Mouse (Mus musculus): ENCODE measurements at regions not wholly inside any gene's neighbourhood (a gene's known extent, or its start where the extent isn't known, plus 50 kb on each side); places are given as distances from the start of the nearest gene placed in this dataset.
A peak's percentile ranks its signal among the peaks of the same experiment; 100 is the strongest.

DNA sequence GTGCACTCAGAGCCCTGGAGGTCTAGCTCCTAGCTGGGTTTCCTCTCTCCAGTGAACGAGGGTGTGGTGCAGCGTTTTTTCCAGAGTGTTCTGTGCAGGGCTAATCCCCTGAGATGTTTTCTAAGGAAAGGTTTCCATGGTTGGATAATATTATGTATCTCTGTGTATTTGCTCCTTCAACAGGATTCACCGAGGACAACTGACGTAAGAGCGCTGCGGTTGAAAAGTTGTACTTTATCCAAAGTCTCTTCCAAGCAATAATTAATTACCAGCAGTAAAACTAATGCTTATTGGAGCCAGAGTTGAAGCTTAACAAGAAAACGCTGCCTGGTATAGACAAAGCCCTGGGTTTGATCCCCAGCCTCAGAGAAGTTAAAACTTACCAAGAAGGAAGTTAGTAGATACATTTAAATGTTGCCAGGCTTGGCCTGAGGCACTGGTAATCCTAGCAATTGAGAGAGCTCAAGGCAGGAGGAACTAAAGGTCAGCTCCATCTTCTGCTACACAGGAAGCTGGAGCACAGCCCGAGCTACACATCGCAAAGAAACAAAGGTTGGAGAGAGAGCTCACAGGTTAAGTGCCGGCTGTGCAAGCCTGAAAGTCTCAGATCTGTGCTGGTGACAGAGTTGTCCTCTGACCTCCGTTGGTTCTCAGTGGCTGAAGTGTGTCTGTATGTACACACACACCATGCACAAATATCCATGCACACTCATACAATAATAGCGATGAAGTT is 51.2 kb upstream of the Rap1b start:
- no peak for DNase-seq (ENCODE audit: low spot score in 2 of 2)

DNA sequence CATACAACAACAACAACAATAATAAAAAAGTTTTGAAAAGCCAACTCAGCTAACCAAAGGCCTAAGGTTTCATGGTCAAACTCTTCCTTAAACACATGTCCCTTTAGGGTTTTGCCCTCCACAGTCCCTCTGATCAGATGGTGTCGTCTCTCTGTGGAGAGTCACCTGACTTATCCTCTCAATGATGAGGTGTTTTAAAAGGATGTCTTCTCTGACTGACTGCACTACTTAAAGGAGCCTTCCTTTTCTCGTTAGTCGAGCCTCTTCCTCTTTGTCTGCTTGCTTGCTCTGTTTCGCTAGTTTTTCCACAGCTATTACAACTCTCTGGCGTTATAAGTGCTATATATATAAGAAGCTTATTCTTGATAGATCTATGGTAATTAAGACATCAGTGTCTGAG is 51.9 kb upstream of the Rap1b start:
- no peak for DNase-seq (ENCODE audit: low spot score in 2 of 2)

DNA sequence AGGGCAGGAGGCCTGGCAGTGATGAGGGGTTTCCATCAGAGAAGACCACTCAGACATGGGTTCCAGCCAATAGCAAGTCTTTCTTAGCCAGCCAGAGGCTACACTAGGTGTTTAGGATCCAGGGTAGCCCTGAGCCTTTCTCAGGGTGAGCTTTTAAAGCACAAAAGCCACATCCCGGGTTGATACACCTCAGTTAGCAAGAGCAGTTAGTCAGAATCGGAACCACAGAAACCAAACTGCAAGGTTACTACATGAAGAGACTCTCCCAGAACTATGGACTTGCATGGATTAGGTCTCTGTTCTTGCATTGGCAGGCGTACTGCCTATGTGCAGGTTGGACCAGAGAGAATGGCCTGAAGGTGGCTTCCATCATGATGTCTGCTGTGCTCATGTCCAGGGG is 52.6 kb upstream of the Rap1b start:
- DNase-seq (ENCODE audit: low spot score in 2 of 2), result no peak

DNA sequence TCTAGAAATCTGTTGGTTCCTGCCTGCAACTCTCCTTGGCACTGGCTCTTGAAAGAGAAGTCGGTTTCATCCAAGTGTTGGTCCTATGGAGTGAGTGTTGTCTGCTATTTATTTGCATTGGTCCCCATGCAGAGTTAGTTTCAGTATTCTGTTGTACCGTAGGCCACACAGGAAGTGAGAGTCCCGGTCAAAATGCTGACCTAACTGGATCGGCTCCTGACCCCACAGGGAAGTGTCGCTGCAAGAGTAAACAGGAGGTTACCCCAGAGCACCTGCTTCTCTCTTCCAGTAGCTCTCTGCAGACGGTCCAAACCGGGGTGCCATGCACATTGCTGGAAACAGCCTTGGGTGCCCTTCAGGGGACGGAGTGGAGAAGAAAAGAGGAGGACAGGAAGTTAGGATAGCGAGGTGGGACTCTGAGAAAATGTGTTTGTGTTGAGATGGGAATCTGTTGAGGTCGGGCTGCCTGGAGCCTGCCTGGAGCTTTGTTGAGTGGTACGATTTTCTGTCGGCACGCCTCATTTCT is 53.6 kb upstream of the Rap1b start:
- DNase-seq (ENCODE audit: low spot score in 2 of 2), result no peak

DNA sequence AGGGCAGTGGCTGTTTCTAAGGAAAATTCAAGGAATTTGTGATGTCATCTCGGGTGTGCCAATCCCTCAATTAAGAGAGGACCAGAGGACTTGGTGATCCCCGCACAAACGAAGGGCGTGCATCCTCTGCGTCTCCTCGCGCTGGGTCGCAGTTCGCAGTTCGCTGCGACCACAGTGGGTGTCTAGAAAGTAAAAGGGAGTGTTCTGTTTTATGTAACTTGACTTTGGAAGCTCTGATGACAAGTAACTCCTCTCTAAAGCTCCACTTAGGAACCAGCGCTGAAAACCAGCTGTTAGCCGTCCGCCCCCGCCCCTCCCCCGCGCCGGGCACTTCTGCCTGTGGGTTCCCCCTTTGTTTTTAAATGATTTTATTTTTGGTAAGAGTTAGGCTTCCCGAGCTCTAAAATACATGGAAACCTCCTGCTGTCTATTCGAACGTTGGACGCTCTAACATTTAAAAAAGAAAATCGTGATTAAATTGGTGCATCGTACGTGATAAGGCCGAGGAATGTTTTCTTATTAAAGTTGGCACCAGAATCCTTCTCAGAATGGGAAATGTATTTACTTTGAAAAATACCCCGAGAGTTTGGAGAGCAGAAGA is 59.9 kb upstream of the Rap1b start:
- peak; percentile 17 to 43 for DNase-seq (ENCODE audit: low spot score in 2 of 2)

DNA sequence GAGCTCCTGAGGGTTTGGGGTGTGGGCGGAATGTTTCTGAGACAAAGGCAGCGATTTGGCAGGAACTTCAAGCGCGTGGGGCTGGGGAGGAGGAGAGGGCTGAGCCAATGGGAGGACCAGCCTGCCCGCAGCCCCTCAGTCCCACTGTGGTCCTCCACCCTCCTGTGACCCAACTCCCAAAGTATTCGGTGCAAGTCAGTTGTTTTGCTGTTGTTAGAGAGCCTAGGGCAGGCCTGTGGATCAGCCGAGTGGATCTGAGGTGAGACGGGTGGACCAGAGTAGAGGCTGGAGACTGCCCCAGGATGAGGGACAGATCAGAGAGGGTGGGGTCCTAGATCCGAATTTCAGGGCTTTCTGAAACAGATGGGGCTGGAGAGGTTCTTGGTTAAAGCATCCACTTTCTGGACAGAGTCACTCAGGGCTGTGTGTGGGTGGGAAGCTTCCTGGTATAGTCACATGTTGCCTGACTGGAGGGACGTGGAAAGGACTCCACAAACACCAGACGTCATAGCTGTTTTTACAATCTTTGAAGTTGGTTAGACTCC is 60.5 kb upstream of the Rap1b start:
- peak; percentile 79 to 81 for DNase-seq (ENCODE audit: low spot score in 2 of 2)

DNA sequence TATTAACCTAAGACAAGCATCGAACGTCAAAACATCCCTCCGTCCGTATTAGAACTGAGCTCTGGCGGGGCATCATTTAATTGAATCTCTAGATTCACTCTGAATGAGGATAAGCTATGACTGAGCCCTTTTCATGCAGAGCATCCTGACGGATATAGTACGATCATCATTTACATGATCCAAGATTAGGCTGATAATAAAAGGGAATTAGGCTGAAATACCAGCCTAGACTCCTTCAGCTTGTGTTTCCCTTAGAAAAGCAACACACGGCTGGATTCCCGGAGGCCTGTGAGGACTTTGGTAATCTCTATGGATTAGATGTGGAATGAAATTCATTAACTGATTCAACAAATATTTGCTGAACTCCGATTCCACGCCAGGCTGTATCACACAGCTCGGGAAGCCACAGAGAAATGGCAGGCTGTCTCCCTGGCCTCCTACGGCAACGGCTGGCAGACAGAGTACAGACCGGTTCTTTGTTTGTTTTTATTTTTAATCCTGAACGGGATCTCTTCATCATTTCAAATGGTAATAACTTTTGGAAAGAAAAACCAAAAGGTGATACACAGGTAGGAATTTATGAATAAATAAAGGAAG is 62.3 kb upstream of the Rap1b start:
- no peak for DNase-seq (ENCODE audit: low spot score in 2 of 2)

DNA sequence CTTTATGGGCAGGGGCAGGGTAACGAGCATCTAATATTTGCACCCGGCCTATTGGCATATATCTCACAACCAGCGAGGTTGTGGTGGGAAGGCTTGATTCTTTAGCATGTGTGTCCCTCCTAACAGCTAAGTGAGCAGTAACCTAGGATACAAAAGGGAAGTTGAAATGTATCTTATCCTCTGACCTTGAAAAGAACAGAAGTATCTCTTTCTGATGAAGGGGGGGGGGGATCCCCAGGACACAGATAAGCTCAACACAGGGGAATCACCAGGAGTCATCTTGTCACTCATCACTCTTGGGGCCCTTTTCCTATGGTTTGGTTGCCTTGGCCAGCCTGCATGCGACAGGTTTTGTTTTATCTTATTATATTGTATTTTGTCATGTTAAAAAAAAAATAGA is 63.3 kb upstream of the Rap1b start:
- DNase-seq (ENCODE audit: low spot score in 2 of 2), result no peak

DNA sequence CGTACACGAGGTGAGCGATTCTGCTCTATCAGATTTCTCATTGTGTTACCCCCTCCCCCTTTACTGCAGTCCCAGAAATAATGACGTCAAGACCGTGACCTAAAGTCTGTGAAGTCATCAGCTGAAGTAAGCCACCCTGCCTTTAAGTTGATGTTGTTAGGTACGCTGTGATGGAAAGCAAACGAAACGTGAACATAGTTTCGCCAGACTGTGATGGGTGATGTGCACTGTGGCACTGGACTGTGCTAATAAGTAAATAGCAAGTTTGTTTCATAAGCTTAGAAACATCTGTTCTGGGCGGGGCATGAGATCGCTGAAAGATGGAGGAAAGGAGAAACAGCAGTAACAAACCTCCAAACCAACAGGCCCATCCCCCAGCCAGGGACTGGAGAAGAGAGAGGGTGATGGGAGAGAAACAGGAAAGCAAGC is 64.0 kb upstream of the Rap1b start:
- no peak for DNase-seq (ENCODE audit: low spot score in 2 of 2)

DNA sequence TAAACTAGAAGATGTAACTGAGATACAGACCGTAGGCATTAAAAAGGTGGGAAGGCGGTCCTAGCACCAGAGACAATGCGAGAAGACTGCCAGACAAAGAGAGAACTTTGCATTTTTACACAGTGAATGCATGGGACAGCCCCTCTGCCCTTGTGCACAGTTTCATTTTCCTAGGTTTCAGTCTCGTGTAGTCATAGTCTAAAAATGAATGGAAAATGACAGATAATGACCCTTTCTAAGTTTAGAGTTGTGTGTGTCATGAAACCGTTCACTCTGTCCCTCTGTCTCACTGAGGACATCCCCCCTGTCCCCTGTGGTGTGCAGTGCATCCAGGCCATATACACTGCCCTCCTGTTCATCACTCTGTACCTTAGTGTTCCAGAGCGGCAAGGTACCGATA is 64.6 kb upstream of the Rap1b start:
- DNase-seq (ENCODE audit: low spot score in 2 of 2), result no peak

DNA sequence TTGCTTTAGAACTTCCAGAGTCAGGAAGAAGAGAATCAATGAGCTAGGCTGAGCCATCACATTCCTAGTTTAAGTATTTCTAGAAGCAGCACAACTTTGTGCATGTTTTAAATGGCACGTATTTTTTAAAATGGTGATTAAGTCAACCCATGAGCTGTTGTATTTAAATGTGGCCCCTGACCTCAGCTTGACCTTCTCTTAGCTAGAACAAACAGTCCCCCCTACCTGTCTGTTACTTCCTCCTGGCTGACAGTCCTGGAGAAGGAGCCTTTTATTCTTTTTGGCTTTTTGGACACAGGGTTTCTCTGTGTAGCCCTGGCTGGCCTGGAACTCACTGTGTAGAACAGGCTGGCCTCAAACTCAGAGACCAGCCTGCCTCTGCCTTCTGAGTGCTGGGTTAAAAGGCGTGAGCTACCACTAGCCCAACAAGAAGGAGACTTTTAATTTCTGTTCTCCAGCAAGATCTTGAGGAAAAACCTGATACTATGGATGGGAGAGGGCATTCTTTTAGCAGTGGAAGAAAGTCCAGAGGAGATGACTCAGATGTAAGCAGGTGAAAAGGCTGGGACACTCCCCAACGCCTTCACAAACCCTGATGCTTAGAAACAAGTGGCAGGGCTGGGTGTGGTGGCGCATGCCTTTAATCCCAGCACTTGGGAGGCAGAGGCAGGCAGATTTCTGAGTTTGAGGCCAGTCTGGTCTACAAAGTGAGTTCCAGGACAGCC is 69.3 kb upstream of the Rap1b start:
- DNase-seq (ENCODE audit: low spot score in 2 of 2), result no peak

DNA sequence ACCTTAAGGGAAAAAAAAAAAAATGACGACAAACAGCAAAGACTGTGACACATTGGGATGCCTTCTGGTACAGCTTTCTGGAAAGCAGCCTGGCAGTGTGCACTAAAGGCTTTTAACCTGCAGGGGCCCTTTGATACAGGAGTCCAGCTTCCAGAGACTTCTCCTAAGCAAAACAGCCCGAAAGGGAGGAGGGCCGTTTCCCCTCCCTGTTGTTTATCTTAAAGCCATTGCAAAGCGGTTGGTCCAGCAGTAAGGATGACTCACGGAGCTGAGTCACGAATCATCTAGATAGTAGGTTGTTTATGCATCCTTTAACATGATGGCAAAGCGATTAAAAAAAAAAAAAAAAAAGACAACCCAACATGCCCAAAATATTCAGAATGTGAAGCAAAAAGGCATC is 70.4 kb upstream of the Rap1b start:
- DNase-seq (ENCODE audit: low spot score in 2 of 2), result peak; percentile 17 to 26

DNA sequence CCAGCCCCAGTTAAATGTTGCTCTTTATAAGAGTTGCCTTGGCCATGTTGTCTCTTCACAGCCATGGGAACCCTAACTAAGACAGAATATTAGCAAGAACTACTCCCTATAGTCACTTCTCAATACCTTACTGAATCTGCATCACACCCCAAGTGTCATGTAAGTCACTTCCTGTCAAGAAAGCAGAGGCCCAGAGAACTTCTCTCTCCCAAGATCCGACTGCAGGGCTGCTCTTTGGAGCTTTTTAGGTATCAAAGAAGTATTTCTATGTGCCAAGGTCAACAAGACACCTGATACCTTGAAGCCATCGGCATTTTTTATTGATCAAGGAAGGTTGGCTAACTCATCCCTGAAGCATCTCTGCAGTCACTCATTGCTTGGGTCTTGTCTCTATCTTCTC is 72.0 kb upstream of the Rap1b start:
- DNase-seq (ENCODE audit: low spot score in 2 of 2), result no peak

DNA sequence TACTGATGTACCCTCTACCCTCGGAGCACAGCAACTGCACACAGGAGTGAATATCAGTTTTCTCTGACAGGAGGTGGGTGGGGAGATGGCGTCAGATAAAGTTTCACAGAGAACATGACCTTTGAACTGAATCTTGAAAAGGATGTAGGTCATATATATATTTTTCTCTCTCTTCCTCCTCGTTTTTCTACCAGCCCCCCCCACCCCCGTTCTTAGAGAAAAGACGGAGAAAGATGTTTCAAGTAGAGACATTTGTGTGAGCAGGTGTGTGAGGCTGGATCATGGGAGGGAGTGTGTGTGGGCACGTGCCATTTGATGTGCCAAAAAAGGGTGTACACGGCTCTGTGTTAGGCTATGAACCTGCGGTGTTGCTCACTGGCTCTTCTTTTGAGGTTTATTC is 72.8 kb upstream of the Rap1b start:
- no peak for DNase-seq (ENCODE audit: low spot score in 2 of 2)

DNA sequence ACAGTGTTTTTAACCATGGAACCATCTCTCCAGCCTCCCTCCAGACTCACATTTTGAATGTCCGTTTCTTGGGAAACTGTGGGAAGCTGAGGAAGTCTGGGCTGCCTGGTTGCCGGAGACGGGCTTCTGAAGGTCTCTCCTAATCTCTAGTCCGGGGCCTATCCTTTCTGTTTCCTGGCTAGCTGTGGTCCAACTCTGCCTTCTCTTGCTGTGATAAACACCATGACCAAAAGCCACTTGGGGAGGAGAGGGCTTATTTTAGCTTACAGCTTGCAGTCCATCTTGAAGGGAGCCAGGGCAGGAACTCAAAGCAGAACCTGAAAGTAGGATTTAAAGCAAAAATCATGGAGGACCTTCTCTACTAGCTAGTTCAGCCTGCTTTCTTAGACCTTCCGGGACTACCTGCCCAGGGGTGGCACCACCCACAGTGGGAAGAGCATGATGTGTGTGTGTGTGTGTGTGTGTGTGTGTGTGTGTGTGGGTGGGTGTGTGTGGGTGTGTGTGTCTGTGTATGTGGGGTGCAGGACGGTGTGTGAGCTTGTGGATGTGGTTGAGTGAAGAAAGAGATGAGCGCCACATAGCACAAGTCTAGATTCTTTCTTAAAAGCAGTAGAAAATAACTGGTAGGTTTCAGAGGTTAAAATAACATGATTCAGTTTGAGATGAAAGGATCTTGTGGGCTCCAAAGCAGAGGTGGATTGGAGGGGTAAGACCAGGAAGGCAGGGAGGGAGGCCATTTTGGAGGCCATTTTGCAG is 73.5 kb upstream of the Rap1b start:
- no peak for DNase-seq (ENCODE audit: low spot score in 2 of 2)

DNA sequence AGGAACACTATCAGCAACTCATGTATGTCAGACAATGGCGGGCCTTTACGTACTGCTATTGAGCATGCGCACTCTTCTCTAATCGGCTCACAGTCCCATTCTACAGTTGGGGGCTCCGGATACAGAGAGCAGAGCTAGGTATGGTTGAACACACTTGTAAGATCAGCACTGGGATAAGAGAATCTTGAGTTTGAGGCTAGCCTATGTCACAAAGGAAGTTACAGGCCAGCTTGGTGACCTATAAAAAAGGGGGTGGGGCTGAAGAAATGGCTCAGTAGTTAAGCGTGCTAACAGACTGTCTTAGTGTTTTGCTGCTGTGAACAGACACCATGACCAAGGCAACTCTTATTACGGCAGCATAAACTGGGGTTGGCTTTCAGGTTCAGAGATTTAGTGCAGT is 79.4 kb upstream of the Rap1b start:
- DNase-seq (ENCODE audit: low spot score in 2 of 2), result no peak

DNA sequence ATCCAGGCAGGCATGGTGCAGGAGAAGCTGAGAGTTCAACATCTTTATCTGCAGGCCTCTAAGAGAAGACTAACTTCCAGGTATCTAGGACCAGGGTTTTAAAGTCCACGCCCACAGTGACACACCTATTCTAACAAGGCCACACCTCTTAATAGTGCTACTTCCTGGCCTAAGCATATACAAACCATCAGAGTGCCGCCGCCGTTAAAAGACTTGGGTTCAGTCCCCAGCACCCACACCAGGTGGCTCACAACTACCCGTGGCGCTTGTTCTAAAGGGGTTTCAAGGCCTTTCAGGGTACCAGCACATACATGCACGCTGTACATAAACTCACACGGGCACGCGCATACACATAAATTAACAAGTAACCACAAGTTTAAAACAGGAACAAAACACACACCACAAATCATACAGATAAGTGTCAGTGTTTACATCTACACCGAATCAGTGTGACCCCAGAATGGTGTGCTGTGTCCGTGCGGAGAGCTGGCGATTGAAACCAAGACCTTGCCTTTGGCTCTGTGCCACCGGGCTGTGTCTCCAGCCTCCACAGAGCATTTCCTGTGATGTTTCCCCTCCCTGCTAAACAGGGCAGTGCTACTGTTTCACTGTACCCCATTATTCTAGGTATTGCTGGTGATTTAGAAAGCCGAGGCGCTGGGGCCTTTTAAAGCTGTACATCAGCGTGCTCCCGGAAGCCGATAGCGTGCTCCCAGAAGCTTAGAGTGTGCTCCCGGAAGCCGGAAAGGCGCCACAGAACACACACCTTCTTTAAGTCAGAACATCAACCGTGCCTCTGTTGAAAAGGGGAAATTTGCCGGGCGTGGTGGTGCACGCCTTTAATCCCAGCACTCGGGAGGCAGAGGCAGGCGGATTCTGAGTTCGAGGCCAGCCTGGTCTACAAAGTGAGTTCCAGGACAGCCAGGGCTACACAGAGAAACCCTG is 80.0 kb upstream of the Rap1b start:
- no peak for DNase-seq (ENCODE audit: low spot score in 2 of 2)

DNA sequence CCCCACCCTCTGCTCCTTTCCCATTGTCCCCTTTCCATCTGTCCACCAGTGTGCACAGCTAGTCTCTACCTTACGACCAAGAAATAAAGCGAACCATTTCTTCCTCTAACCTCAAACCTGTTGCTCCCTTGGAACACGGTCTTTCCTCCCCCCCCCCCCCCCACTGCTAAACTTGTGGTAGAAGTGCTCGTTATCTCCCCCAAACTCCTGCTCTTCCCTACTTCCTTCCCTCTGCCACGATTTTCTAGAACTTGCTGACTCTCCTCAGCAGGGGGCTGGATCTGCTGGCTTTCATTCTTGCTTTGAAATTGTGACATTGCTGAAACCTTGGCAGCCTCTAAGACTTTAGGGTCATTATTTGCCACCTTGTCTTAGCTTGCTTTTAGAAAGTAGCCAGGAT is 83.2 kb upstream of the Rap1b start:
- DNase-seq (ENCODE audit: low spot score in 2 of 2), result no peak

DNA sequence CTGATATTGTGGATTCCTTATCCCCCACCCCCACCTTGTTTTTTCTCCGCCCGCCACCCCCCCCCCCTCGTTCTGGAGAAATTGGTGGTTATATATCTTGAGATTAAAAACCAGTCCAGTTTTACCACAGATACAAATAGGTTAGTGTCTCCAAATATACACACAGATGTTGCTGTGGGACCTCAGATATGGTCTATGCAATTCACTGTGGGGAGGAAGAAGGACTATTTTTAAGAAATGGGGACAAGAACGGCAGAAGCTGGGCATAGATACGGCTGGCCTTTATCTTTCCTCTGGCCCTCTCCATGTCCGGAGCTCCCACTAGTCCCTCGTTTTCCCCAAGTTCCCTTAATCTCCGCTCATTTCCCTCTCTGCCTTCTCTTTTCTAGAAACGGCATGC is 89.0 kb upstream of the Rap1b start:
- no peak for DNase-seq (ENCODE audit: low spot score in 2 of 2)

DNA sequence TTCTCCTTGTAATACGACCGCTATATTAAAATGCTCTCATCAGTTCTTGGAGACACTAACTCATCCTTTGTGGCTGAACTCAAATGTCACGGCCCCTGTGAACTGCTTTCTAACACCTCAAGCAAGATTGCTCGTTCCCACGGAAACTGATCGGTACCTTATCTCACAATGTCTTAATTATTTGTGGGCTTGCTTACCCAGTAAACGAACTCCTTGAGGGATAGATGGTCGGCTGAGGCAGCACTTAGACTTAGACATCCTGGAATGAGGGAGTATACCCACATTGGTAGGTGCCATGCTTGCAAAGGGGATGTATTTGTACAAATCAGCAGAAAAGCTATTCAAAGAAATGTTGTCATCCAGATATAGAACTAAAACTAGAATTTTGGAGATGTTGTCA is 92.9 kb upstream of the Rap1b start:
- DNase-seq (ENCODE audit: low spot score in 2 of 2), result no peak
